Mouse (Mus musculus) limb, embryonic 14.5 days (tissue): ENCODE measurements around the gene Oprm1. TPM values are rescaled to one million over a fixed set of nuclear protein-coding genes. Genes with fewer than 3 reads are reported as not detected.

Experiments
- ATAC-seq: fragments of 200-750 bp; cut with Nextera tagmentation; 2 replicates; pipeline ENCODE4 v1.8.0; 2017; ENCODE audit warnings: low read depth, moderate number of reproducible peaks, moderate TSS enrichment; ENCODE audit not compliant: low FRiP score
- DNase-seq: peaks from one replicate; pipeline ENCODE4 v3.0.0-alpha.2; 2015; ENCODE audit warnings: low spot score
- H3K27ac ChIP-seq: fragments of 300-500 bp; sonication (generic); replicated peaks from 2 replicates; pipeline ENCODE4 v1.5.1; 2014; ENCODE audit warnings: low read depth, mild to moderate bottlenecking, low read length, moderate library complexity, mixed read lengths
- H3K27me3 ChIP-seq: fragments of 300-500 bp; sonication (generic); 2 replicates; pipeline ENCODE4 v1.6.1; 2014; ENCODE audit warnings: low read length, mixed read lengths; ENCODE audit not compliant: control insufficient read depth, insufficient read depth
- H3K36me3 ChIP-seq: fragments of 300-500 bp; sonication (generic); 2 replicates; pipeline ENCODE4 v1.6.1; 2014; ENCODE audit warnings: mild to moderate bottlenecking, low read length, moderate library complexity, mixed read lengths; ENCODE audit not compliant: control insufficient read depth, insufficient read depth
- H3K4me1 ChIP-seq: fragments of 300-500 bp; sonication (generic); 2 replicates; pipeline ENCODE4 v1.6.1; 2014; ENCODE audit warnings: antibody characterized with exemption, low read length, mixed read lengths; ENCODE audit not compliant: control insufficient read depth, insufficient read depth
- H3K4me2 ChIP-seq: fragments of 300-500 bp; sonication (generic); replicated peaks from 2 replicates; pipeline ENCODE4 v1.6.1; 2014; ENCODE audit warnings: low read depth, mild to moderate bottlenecking, low read length, moderate library complexity; ENCODE audit not compliant: severe bottlenecking
- H3K4me3 ChIP-seq: fragments of 300-500 bp; sonication (generic); replicated peaks from 2 replicates; pipeline ENCODE4 v1.5.1; 2014; ENCODE audit warnings: low read length
- H3K9ac ChIP-seq: fragments of 300-500 bp; sonication (generic); 2 replicates; pipeline ENCODE4 v1.6.1; 2014; ENCODE audit warnings: mild to moderate bottlenecking, low read depth, low read length, moderate library complexity; ENCODE audit not compliant: severe bottlenecking
- H3K9me3 ChIP-seq: fragments of 300-500 bp; sonication (generic); 2 replicates; pipeline ENCODE4 v1.6.1; 2016; ENCODE audit warnings: low read length; ENCODE audit not compliant: control insufficient read depth
- POLR2A ChIP-seq: fragments of 200-500 bp; IDR thresholded peaks from 2 replicates; pipeline ENCODE4 v1.8.0; 2012; ENCODE audit warnings: inconsistent platforms, mild to moderate bottlenecking, moderate library complexity, borderline replicate concordance; ENCODE audit not compliant: insufficient read depth, insufficient read length; ENCODE audit errors: extremely low read depth
- WGBS: fragments of 180-500 bp; shearing (Covaris S2); extraction: QIAGEN DNeasy Blood & Tissue Kit; methylation state at CpG from one replicate; pipeline ENCODE4 v1.1.7; 2014; 5-methylcytosine and 5-hydroxymethylcytosine counted together
- polyA plus RNA-seq, 2 experiments: library from polyadenylated mRNA; depleted of rRNA in 1 of 2; stranded (reverse) in 1 of 2; unstranded in 1 of 2; fragments of >200 nt; fragmentation: Nextera tagmentation in 1 of 2; extraction: Ambion mirVana in 1 of 2; gene quantifications; 2 replicates each; pipeline versions ENCODE4 v1.2.1 to v1.2.3; 2012 to 2014

Oprm1 gene
- polyA plus RNA-seq, 2 experiments: not detected

DNA sequence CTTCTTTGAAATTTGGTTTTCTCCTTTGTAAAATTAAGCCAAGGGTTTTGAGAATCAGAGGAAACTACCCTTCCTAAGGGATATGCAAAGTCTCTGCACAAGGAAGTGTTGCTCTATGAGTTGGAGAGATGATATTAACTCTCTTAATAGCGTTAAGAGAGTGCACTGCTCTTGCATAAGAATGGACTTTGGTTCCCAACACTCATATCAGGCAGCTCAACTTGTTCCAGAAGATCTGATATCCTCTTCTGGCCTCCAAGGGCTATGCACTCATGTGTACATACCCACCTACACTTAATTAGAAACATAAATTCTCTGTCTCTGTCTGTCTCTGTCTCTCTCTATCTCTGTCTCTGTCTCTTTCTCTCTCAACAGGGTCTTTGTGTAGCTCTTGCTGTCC, 170.6 kb downstream of the Oprm1 start:
- WGBS: 44% methylated on average over 1 of the region's 1 CpGs
- no peak overlapping the region for H3K9ac ChIP-seq
- DNase-seq (no peak), ATAC-seq (no peak)
- H3K36me3 ChIP-seq: no peaks in the 10 kb centered on the region
- no peaks in the 10 kb centered on the region for H3K9me3 ChIP-seq
- no peak for TF ChIP-seq POLR2A
- H3K27me3 ChIP-seq: no peaks in the 10 kb centered on the region
- H3K27ac ChIP-seq: no peak overlapping the region
- no peaks in the 10 kb centered on the region for H3K4me1 ChIP-seq
- H3K4me3 ChIP-seq: no peak overlapping the region
- H3K4me2 ChIP-seq: no peak overlapping the region

DNA sequence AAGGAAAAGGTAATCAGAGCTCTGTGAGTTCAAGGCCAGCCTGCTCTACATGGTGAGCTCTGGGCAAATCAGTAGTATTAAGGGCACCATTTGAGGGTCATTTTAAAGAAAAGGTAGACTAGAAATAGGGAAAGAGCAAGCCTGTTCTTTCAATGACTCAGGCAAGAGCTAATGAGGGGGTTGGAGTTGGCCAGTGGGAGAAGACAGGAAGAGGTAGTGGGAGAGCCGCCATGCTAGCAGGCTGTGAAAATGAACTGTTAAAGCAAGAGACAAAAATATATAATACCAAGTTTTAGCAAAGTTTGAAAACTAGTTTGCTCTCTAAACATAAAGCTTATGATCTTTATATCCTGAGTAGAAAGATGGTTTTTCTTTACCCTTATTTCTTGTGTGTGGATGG, 172.1 kb downstream of the Oprm1 start:
- Histone ChIP-seq H3K4me3 (no peak overlapping the region), H3K27me3 (no peaks in the 10 kb centered on the region), H3K36me3 (no peaks in the 10 kb centered on the region), H3K27ac (no peak overlapping the region), H3K9me3 (no peaks in the 10 kb centered on the region), H3K4me1 (no peaks in the 10 kb centered on the region), H3K4me2 (no peak overlapping the region), H3K9ac (no peak overlapping the region)
- ATAC-seq: no peak
- WGBS: 84% methylated on average over 1 of the region's 1 CpGs
- no peak for TF ChIP-seq POLR2A
- no peak for DNase-seq

DNA sequence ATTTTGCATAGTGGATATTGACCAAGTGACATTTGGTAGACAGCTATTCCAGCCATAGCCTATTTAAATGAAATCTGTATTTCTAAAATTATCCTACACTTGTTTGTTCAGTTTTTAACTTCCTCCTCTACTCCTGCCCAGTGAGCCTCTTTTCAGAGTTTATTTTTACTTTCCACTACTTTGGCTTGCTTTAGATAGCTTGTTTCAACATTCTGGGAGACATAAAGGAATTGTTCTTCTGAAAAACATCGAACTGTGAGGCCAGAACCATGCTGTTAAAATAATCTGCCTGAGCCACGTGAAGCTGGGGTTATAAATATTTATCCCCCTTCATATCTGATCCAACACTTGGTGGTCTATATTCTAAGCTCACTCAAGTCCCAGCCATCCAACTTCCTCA, 172.6 kb downstream of the Oprm1 start:
- WGBS: 67% methylated on average over 2 of the region's 2 CpGs
- no peak overlapping the region for H3K9ac ChIP-seq

GRCm38 (mm10) chr10:6934776-6935175, 176.5 kb downstream of the Oprm1 start:
- DNase-seq (no peak), ATAC-seq (no peak)
- no peak overlapping the region for H3K4me2 ChIP-seq
- 56% methylated on average over 3 of the region's 3 CpGs for WGBS
- no peak for TF ChIP-seq POLR2A
- no peaks in the 10 kb centered on the region for H3K27me3 ChIP-seq
- H3K27ac ChIP-seq: no peak overlapping the region
- H3K4me1 ChIP-seq: no peaks in the 10 kb centered on the region
- H3K9ac ChIP-seq: no peak overlapping the region
- H3K36me3 ChIP-seq: no peaks in the 10 kb centered on the region
- H3K4me3 ChIP-seq: no peak overlapping the region
- no peaks in the 10 kb centered on the region for H3K9me3 ChIP-seq

More for the DNA sequence above, 172.6 kb downstream of the Oprm1 start:
- no peak overlapping the region for H3K27ac ChIP-seq
- no peaks in the 10 kb centered on the region for H3K9me3 ChIP-seq
- no peaks in the 10 kb centered on the region for H3K4me1 ChIP-seq
- no peak overlapping the region for H3K4me3 ChIP-seq
- no peaks in the 10 kb centered on the region for H3K36me3 ChIP-seq
- ATAC-seq (no peak), DNase-seq (no peak)
- no peak overlapping the region for H3K4me2 ChIP-seq
- H3K27me3 ChIP-seq: no peaks in the 10 kb centered on the region
- TF ChIP-seq POLR2A: no peak

DNA sequence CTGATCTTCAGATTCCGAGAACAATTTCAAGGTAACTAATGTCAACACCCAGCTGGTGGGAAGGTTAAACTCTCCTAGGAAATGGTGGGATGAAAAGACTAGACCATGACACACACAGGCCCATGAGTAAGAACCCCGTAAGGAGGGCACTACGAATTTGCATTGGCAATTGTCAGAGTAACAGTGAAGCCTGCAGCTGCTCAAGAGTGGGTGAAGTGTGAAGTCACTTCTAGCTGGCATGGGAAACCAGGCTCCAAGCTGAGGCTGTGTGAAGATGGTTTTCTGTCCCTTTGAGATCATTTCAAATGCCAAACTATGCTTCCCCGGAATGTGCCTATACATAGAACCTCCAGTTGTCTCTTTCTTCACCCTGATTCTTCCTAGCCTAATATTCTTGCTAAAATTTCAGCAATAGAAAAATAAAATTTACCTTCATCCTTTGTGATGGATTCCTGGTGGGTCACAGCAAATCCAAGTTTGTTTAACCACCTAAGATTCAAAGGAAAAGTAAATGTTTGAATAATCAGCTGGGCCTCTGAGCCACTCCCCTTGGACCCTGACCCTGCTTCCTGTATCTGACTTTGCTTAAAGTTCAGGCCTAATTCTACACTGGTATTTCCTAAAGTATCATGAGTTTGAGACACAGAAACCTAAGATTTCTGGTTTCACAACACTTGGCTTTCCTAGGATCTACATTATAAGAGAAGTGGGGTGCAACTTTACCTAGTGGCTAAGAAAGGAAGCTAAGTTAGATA, 178.5 kb downstream of the Oprm1 start:
- Histone ChIP-seq H3K4me2 (no peak overlapping the region), H3K4me1 (no peaks in the 10 kb centered on the region), H3K27me3 (no peaks in the 10 kb centered on the region), H3K9ac (no peak overlapping the region), H3K9me3 (no peaks in the 10 kb centered on the region), H3K4me3 (no peak overlapping the region), H3K27ac (no peak overlapping the region), H3K36me3 (no peaks in the 10 kb centered on the region)
- TF ChIP-seq POLR2A: no peak
- 88% methylated on average over 4 of the region's 4 CpGs for WGBS
- no peak for DNase-seq
- no peak for ATAC-seq
